ENCODE assay signal across 8 mouse cellular contexts in the genomic region with DNA sequence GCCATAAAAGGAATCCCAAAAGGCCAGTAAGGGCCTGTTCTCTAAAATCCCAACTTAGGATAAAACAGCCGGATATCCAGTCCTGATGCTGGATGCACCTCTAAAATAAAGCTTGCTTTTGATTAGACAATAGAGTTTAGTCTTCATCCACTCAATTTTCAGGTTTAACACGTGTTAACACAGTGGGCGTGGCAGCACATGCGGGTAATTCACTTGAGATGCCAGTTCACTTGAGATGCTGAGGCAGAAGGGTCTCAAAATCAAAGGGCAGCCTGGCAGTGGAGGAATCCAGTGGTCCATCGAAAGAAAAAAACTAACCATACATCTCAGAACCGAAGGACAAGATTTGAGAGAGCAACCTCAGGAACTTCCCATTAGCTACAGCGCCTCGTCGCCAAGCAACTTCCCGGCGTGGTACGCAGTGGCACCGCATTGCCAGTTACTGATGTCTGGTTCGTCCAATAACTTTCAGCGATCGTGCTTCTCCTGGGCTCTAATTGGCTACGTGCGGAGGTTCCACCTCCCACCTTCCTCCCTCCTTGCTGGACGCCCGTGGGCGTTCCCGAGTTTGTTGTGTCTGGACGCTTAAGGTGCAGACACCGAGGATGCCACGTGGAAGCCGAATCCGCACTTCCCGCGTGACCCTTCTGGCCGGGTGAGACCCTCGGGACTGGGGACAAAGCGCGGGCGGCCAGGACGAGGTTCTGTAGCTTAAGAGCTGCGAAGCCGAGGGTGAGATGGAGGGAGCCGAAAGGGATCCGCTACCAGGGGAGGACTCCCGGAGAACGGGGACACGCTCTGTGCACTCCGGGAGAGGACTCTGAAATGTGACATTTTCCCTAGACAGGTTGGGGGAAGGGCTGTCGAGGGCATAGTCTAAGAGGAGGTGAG. TPM values are rescaled to one million over a fixed set of nuclear protein-coding genes. Genes with fewer than 3 reads are reported as not detected.
DNase-seq lines count a peak whose midpoint lies in the region; ATAC-seq and TF ChIP-seq lines count a peak whose summit lies in the region.

Gene Zbed5, plus strand, starts transcription at position 526 of the 891 bp plus-strand sequence.

- H3K4me3 ChIP-seq in G1E (ENCODE audit: low read depth, low read length): peak within 1 kb of the TSS; percentile 75
- H3K4me3 ChIP-seq in forebrain, embryonic 16.5 days (replicated peaks; ENCODE audit: low read length): peak within 1 kb of the TSS; percentile 89
- peak within 1 kb of the TSS; percentile 84 for H3K4me3 ChIP-seq in layer of hippocampus, adult 2 months
- H3K4me3 ChIP-seq in lung, embryonic 14.5 days (ENCODE audit: low read depth, low read length): peak within 1 kb of the TSS; percentile 67
- H3K4me3 ChIP-seq in olfactory bulb, adult 2 months (ENCODE audit: insufficient read depth, low read depth, low read length): peak within 1 kb of the TSS; percentile 84
- peak within 1 kb of the TSS; percentile 50 for H3K4me3 ChIP-seq in thymus, adult 2 months (ENCODE audit: control insufficient read depth, insufficient read depth, low read length)

- H3K27me3 ChIP-seq in G1E (ENCODE audit: insufficient read depth, low read length): peaks cover 9% of the 10 kb centered on the region
- no peaks in the 10 kb centered on the region for H3K27me3 ChIP-seq in forebrain, embryonic 16.5 days (replicated peaks; ENCODE audit: control insufficient read depth, insufficient read depth, low read length)
- no peaks in the 10 kb centered on the region for H3K27me3 ChIP-seq in lung, embryonic 14.5 days (ENCODE audit: insufficient read depth, low read length)
- no peaks in the 10 kb centered on the region for H3K27me3 ChIP-seq in thymus, adult 2 months (ENCODE audit: control insufficient read depth, insufficient read depth, low read length)

- peak within 1 kb of the TSS; percentile 64 for H3K4me2 ChIP-seq in forebrain, embryonic 16.5 days (ENCODE audit: low read length)
- peak within 1 kb of the TSS; percentile 77 for H3K4me2 ChIP-seq in lung, embryonic 14.5 days

- no peaks in the 10 kb centered on the region for H3K36me3 ChIP-seq in G1E (replicated peaks)
- H3K36me3 ChIP-seq in forebrain, embryonic 16.5 days (ENCODE audit: control insufficient read depth, insufficient read depth): no peaks in the 10 kb centered on the region
- no peaks in the 10 kb centered on the region for H3K36me3 ChIP-seq in lung, embryonic 14.5 days (ENCODE audit: insufficient read depth)
- H3K36me3 ChIP-seq in thymus, adult 2 months (ENCODE audit: control insufficient read depth, insufficient read depth, low read length): no peaks in the 10 kb centered on the region

- WGBS in forebrain, embryonic 16.5 days: 2% methylated on average over 44 of the region's 44 CpGs
- 2% methylated on average over 44 of the region's 44 CpGs for WGBS in lung, embryonic 14.5 days
- WGBS in olfactory bulb, adult 2 months: 2% methylated on average over 44 of the region's 44 CpGs
- 3% methylated on average over 44 of the region's 44 CpGs for WGBS in thymus, adult 2 months

- peak; percentile 49; the same call in 1 of the 2 replicates for TF ChIP-seq POLR2A in olfactory bulb, adult 2 months (IDR thresholded peaks at IDR 0.05; ENCODE audit: insufficient read depth, low read depth, low read length)
- TF ChIP-seq POLR2A in thymus, adult 2 months (IDR thresholded peaks at IDR 0.05; ENCODE audit: control insufficient read depth, extremely low read depth, insufficient read depth, low read length, poor library complexity): 0 out of 2 replicates have a peak, but pooled peaks have one; percentile 18

- intact Hi-C loops in heart, postnatal 36 days (cut with DNase I): no loop called here

- peak; percentile 100 for ATAC-seq in G1E (ENCODE audit: extremely low read depth, insufficient number of reproducible peaks, low FRiP score, poor library complexity, severe bottlenecking)
- peak; percentile 100 for ATAC-seq in forebrain, embryonic 16.5 days
- ATAC-seq in lung, embryonic 14.5 days (ENCODE audit: insufficient read depth): peak; percentile 100

- H3K9ac ChIP-seq in forebrain, embryonic 16.5 days (replicated peaks; ENCODE audit: low read depth, low read length): peak within 1 kb of the TSS; percentile 71
- peak within 1 kb of the TSS; percentile 58 for H3K9ac ChIP-seq in lung, embryonic 14.5 days

- H3K9me3 ChIP-seq in G1E (replicated peaks): no peaks in the 10 kb centered on the region; the same call in 1 of the 2 replicates
- no peaks in the 10 kb centered on the region for H3K9me3 ChIP-seq in forebrain, embryonic 16.5 days (ENCODE audit: control insufficient read depth, low read length)
- no peaks in the 10 kb centered on the region for H3K9me3 ChIP-seq in lung, embryonic 14.5 days (ENCODE audit: low read depth, low read length)

- no peak for TF ChIP-seq CTCF in G1E (IDR thresholded peaks at IDR 0.05; ENCODE audit: low read depth, low read length)
- TF ChIP-seq CTCF in layer of hippocampus, adult 2 months (conservative IDR thresholded peaks at IDR 0.05): no peak
- TF ChIP-seq CTCF in lung, embryonic 14.5 days (IDR thresholded peaks at IDR 0.05; ENCODE audit: low read depth): no peak
- TF ChIP-seq CTCF in olfactory bulb, adult 2 months (IDR thresholded peaks at IDR 0.05; ENCODE audit: insufficient read depth, low read depth, low read length): no peak
- 0 out of 2 replicates have a peak, but pooled peaks have one; percentile 42 for TF ChIP-seq CTCF in thymus, adult 2 months (IDR thresholded peaks at IDR 0.05; ENCODE audit: borderline replicate concordance, control insufficient read depth, extremely low read depth, insufficient read depth, low read length, poor library complexity)

- H3K27ac ChIP-seq in forebrain, embryonic 16.5 days (ENCODE audit: low read length): no peak within 1 kb of the TSS
- H3K27ac ChIP-seq in layer of hippocampus, adult 2 months: peak within 1 kb of the TSS; percentile 73
- H3K27ac ChIP-seq in lung, embryonic 14.5 days (ENCODE audit: low read depth): no peak within 1 kb of the TSS
- no peak within 1 kb of the TSS for H3K27ac ChIP-seq in olfactory bulb, adult 2 months (ENCODE audit: insufficient read depth, low read depth, low read length)
- H3K27ac ChIP-seq in thymus, adult 2 months (ENCODE audit: control insufficient read depth, insufficient read depth, low read length): no peak within 1 kb of the TSS

- peak; percentile 95 for DNase-seq in G1E (ENCODE audit: low spot score)
- peak; percentile 82 to 90 for DNase-seq in cerebellum, adult 18-20 months
- peak; percentile 84 for DNase-seq in heart, postnatal 36 days
- DNase-seq in layer of hippocampus, adult 2 months (ENCODE audit: low spot score in 2 of 2): peak; percentile 87 to 91
- DNase-seq in lung, embryonic 14.5 days: peak; percentile 97
- DNase-seq in thymus, adult 2 months: peak; percentile 82

- H3K4me1 ChIP-seq in G1E (ENCODE audit: insufficient read depth, low read depth, low read length): peaks cover 12% of the 10 kb centered on the region
- peaks cover 11% of the 10 kb centered on the region for H3K4me1 ChIP-seq in forebrain, embryonic 16.5 days (replicated peaks; ENCODE audit: control insufficient read depth, insufficient read depth, low read length)
- no peaks in the 10 kb centered on the region for H3K4me1 ChIP-seq in lung, embryonic 14.5 days (ENCODE audit: insufficient read depth)
- no peaks in the 10 kb centered on the region for H3K4me1 ChIP-seq in olfactory bulb, adult 2 months (ENCODE audit: control insufficient read depth, insufficient read depth, low read length)
- H3K4me1 ChIP-seq in thymus, adult 2 months (replicated peaks; ENCODE audit: control insufficient read depth, insufficient read depth, low read length): no peaks in the 10 kb centered on the region

RNA-seq across cellular contexts. Expression of gene Zbed5, which starts in this region (rescaled TPM):
- total RNA-seq in G1E (2014; fragmentation: Nextera tagmentation) (5.2 and 6.9 TPM in 2 replicates), G1E (2017) (0.99 and 1.4 TPM in 2 replicates)
- polyA plus RNA-seq in G1E (2012): 0.67 and 1.3 TPM in 2 replicates
- 19.9 and 21.4 TPM in 2 replicates for polyA plus RNA-seq in forebrain, embryonic 16.5 days (2015; fragmentation: Nextera tagmentation; extraction: Ambion mirVana)
- under 1 TPM; 0.39 to 0.51 TPM for total RNA-seq in heart, postnatal 36 days (2021)
- total RNA-seq in layer of hippocampus, adult 2 months (2021): 1 to 10 TPM; 5.1 to 6.2 TPM
- polyA plus RNA-seq in lung, embryonic 14.5 days (2014; fragmentation: Nextera tagmentation; extraction: Ambion mirVana): 5.7 and 6.9 TPM in 2 replicates
- polyA plus RNA-seq in olfactory bulb, adult 2 months (2012; ENCODE audit: insufficient read depth, insufficient read length, low replicate concordance, missing spikeins): not detected in 2 replicates
- 0.50 and 0.93 TPM in 2 replicates for polyA plus RNA-seq in thymus, adult 2 months (2012; rRNA removed)

Comparison
In these comparisons a context has a peak if more than half of its experiments do, and no peak if none do; other contexts are left out.
1. Peak in DNase-seq in heart, postnatal 36 days; RNA of the gene not detected or under 1 TPM.
2. Peak in DNase-seq and H3K4me3 ChIP-seq in thymus, adult 2 months; RNA of the gene not detected or under 1 TPM.